Mouse (Mus musculus): ENCODE results near the gene Rd3. TPM values are rescaled to one million over a fixed set of nuclear protein-coding genes. Genes with fewer than 3 reads are reported as not detected.
A peak's percentile ranks its signal among the peaks of the same experiment; 100 is the strongest.

The Rd3 gene
- polyA plus RNA-seq, 1 experiment from 2014 or later: 1.7 TPM

GRCm38 (mm10) chr1:191995488-191995887, 18.3 kb downstream of the Rd3 start:
- no peak overlapping the region for H3K27ac ChIP-seq (ENCODE audit: low read depth, low read length)
- no peak for ATAC-seq (ENCODE audit: low FRiP score)
- peak; percentile 85 for DNase-seq (ENCODE audit: low spot score, missing footprints)
- no peak overlapping the region for H3K4me3 ChIP-seq (ENCODE audit: low read depth, low read length)
- no peaks in the 10 kb centered on the region for H3K9me3 ChIP-seq (ENCODE audit: control insufficient read depth, low read length)
- H3K4me1 ChIP-seq (ENCODE audit: control insufficient read depth, insufficient read depth, low read length): no peaks in the 10 kb centered on the region
- H3K27me3 ChIP-seq (ENCODE audit: control insufficient read depth, insufficient read depth, low read length): no peaks in the 10 kb centered on the region
- 52% methylated on average over 4 of the region's 4 CpGs for WGBS
- H3K36me3 ChIP-seq (ENCODE audit: control insufficient read depth, insufficient read depth, low read length): no peaks in the 10 kb centered on the region
- no peak overlapping the region for H3K9ac ChIP-seq (ENCODE audit: low read length)
- H3K4me2 ChIP-seq: no peak overlapping the region

DNA sequence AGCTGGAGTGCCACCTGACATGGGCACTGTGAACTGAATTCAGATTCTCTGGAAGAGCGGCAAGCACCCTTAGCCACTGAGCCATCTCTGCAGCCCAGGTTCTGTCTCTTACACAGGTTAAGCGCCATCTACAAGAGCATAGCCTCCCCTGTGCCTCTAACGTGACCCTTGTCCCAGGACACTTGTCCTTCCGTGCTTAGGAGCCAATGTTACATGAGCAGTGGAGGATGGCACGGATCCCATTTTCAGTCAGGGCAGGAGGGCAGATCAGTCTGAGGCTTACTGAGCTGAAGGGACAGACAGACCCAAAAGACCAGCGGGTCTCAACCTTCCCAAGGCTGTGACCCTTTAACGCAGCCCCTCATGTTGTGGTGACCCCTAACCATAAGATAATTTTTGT, 18.7 kb downstream of the Rd3 start:
- WGBS: 90% methylated on average over 7 of the region's 7 CpGs

GRCm38 (mm10) chr1:191996621-191997185, 19.5 kb downstream of the Rd3 start:
- Histone ChIP-seq H3K4me3 (ENCODE audit: low read depth, low read length) (no peak overlapping the region), H3K36me3 (ENCODE audit: control insufficient read depth, insufficient read depth, low read length) (no peaks in the 10 kb centered on the region), H3K9ac (ENCODE audit: low read length) (no peak overlapping the region), H3K27ac (ENCODE audit: low read depth, low read length) (no peak overlapping the region), H3K4me2 (no peak overlapping the region), H3K4me1 (ENCODE audit: control insufficient read depth, insufficient read depth, low read length) (no peaks in the 10 kb centered on the region), H3K9me3 (ENCODE audit: control insufficient read depth, low read length) (no peaks in the 10 kb centered on the region), H3K27me3 (ENCODE audit: control insufficient read depth, insufficient read depth, low read length) (no peaks in the 10 kb centered on the region)
- ATAC-seq (ENCODE audit: low FRiP score) (no peak), DNase-seq (ENCODE audit: low spot score, missing footprints) (peak; percentile 45)
- WGBS: 90% methylated on average over 8 of the region's 8 CpGs

More for the DNA sequence above, 18.7 kb downstream of the Rd3 start:
- H3K36me3 ChIP-seq (ENCODE audit: control insufficient read depth, insufficient read depth, low read length): no peaks in the 10 kb centered on the region
- no peak overlapping the region for H3K4me2 ChIP-seq
- no peak overlapping the region for H3K27ac ChIP-seq (ENCODE audit: low read depth, low read length)
- H3K9me3 ChIP-seq (ENCODE audit: control insufficient read depth, low read length): no peaks in the 10 kb centered on the region
- H3K4me1 ChIP-seq (ENCODE audit: control insufficient read depth, insufficient read depth, low read length): no peaks in the 10 kb centered on the region
- DNase-seq (ENCODE audit: low spot score, missing footprints) (no peak), ATAC-seq (ENCODE audit: low FRiP score) (no peak)
- H3K9ac ChIP-seq (ENCODE audit: low read length): no peak overlapping the region
- H3K4me3 ChIP-seq (ENCODE audit: low read depth, low read length): no peak overlapping the region
- no peaks in the 10 kb centered on the region for H3K27me3 ChIP-seq (ENCODE audit: control insufficient read depth, insufficient read depth, low read length)

DNA sequence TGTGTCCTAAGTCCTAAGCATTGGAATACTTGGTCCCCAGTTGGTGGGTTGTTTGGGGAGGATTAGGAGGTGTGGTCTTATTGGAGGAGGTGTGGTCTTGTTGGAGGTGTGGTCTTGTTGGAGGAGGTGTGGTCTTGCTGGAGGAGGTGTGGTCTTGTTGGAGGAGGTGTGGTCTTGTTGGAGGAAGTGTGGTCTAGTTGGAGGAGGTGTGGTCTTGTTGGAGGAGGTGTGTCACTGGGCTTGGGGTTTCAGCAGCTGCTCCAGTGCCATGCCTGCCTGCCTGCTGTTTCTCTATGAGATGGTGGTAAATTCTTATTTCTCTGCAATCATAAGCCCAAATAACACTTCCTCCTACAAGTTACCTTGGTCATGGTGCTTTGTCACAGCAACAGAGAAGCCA, 21.9 kb downstream of the Rd3 start:
- H3K9ac ChIP-seq (ENCODE audit: low read length): no peak overlapping the region
- H3K36me3 ChIP-seq (ENCODE audit: control insufficient read depth, insufficient read depth, low read length): no peaks in the 10 kb centered on the region
- H3K27ac ChIP-seq (ENCODE audit: low read depth, low read length): no peak overlapping the region
- ATAC-seq (ENCODE audit: low FRiP score): no peak
- no peak overlapping the region for H3K4me2 ChIP-seq
- H3K4me1 ChIP-seq (ENCODE audit: control insufficient read depth, insufficient read depth, low read length): no peaks in the 10 kb centered on the region
- H3K27me3 ChIP-seq (ENCODE audit: control insufficient read depth, insufficient read depth, low read length): no peaks in the 10 kb centered on the region
- H3K4me3 ChIP-seq (ENCODE audit: low read depth, low read length): no peak overlapping the region
- no peaks in the 10 kb centered on the region for H3K9me3 ChIP-seq (ENCODE audit: control insufficient read depth, low read length)
- no peak for DNase-seq (ENCODE audit: low spot score, missing footprints)

Small RNA genes within 50 kb of the gene (microRNA-seq; reads per million reads assigned to microRNA genes)
- not detected for gene Mir3473c

Other genes starting within 250 kb of the Rd3 start
- 46.5 and 51.7 TPM in 2 replicates for gene Nek2, start 155.9 kb upstream of the Rd3 start, polyA plus RNA-seq (2014; fragmentation: Nextera tagmentation; extraction: Ambion mirVana)
- gene Slc30a1, start 70.6 kb upstream of the Rd3 start, polyA plus RNA-seq (2014; fragmentation: Nextera tagmentation; extraction: Ambion mirVana): 2.4 and 2.6 TPM in 2 replicates
- 2.5 and 4.1 TPM in 2 replicates for gene Traf5, start 115.2 kb downstream of the Rd3 start, polyA plus RNA-seq (2014; fragmentation: Nextera tagmentation; extraction: Ambion mirVana)
- 18.3 and 21.5 TPM in 2 replicates for gene Rcor3, start 160.7 kb downstream of the Rd3 start, polyA plus RNA-seq (2014; fragmentation: Nextera tagmentation; extraction: Ambion mirVana)
- gene Kcnh1, start 213.4 kb downstream of the Rd3 start, polyA plus RNA-seq (2014; fragmentation: Nextera tagmentation; extraction: Ambion mirVana): 0.56 and 0.77 TPM in 2 replicates

Data from midbrain, embryonic 11.5 days (tissue).